Mouse (Mus musculus): ENCODE results near the gene Mamstr. TPM values are rescaled to one million over a fixed set of nuclear protein-coding genes. Genes with fewer than 3 reads are reported as not detected.

The Mamstr gene
- polyA plus RNA-seq, 1 experiment, result not detected

- H3K4me1 ChIP-seq (ENCODE audit: control insufficient read depth, insufficient read depth, low read length), result peaks cover 15% of the 10 kb centered on the region
- H3K27ac ChIP-seq (ENCODE audit: insufficient read depth, low read depth, low read length), result no peak overlapping the region
- H3K4me3 ChIP-seq (ENCODE audit: insufficient read depth, low read depth, low read length), result no peak overlapping the region
- TF ChIP-seq POLR2A (IDR thresholded peaks at IDR 0.05; ENCODE audit: insufficient read depth, low read depth, low read length), result no peak
- no peak for TF ChIP-seq CTCF (IDR thresholded peaks at IDR 0.05; ENCODE audit: insufficient read depth, low read depth, low read length)
- 38% methylated on average over 11 of the region's 11 CpGs for WGBS
These were observed 50.0 kb downstream of the Mamstr start for GRCm38 (mm10) chr7:45689800-45690199.

- TF ChIP-seq POLR2A (IDR thresholded peaks at IDR 0.05; ENCODE audit: insufficient read depth, low read depth, low read length), result no peak
- TF ChIP-seq CTCF (IDR thresholded peaks at IDR 0.05; ENCODE audit: insufficient read depth, low read depth, low read length), result no peak
- no peak overlapping the region for H3K27ac ChIP-seq (ENCODE audit: insufficient read depth, low read depth, low read length)
- no peak overlapping the region for H3K4me3 ChIP-seq (ENCODE audit: insufficient read depth, low read depth, low read length)
- 87% methylated on average over 2 of the region's 2 CpGs for WGBS
- peaks cover 17% of the 10 kb centered on the region for H3K4me1 ChIP-seq (ENCODE audit: control insufficient read depth, insufficient read depth, low read length)
These were observed 52.6 kb downstream of the Mamstr start for GRCm38 (mm10) chr7:45692364-45692763.

- TF ChIP-seq POLR2A (IDR thresholded peaks at IDR 0.05; ENCODE audit: insufficient read depth, low read depth, low read length) (no peak), CTCF (IDR thresholded peaks at IDR 0.05; ENCODE audit: insufficient read depth, low read depth, low read length) (no peak)
- 92% methylated on average over 50 of the region's 50 CpGs for WGBS
These were observed 54.3 kb downstream of the Mamstr start, which contains the start of gene Sec1 for GRCm38 (mm10) chr7:45693921-45694591. Sec1 (minus strand) TSS chr7:45694402.

GRCm38 (mm10) chr7:45695098-45695497 is 55.3 kb downstream of the Mamstr start:
- Histone ChIP-seq H3K4me1 (ENCODE audit: control insufficient read depth, insufficient read depth, low read length) (peaks cover 20% of the 10 kb centered on the region), H3K27ac (ENCODE audit: insufficient read depth, low read depth, low read length) (no peak overlapping the region), H3K4me3 (ENCODE audit: insufficient read depth, low read depth, low read length) (no peak overlapping the region)
- TF ChIP-seq CTCF (IDR thresholded peaks at IDR 0.05; ENCODE audit: insufficient read depth, low read depth, low read length) (no peak), POLR2A (IDR thresholded peaks at IDR 0.05; ENCODE audit: insufficient read depth, low read depth, low read length) (no peak)
- 23% methylated on average over 6 of the region's 6 CpGs for WGBS

More at GRCm38 (mm10) chr7:45693921-45694591, 54.3 kb downstream of the Mamstr start, which contains the start of gene Sec1:
- H3K27ac ChIP-seq (ENCODE audit: insufficient read depth, low read depth, low read length), result no peak within 1 kb of the TSS
- peaks cover 20% of the 10 kb centered on the region for H3K4me1 ChIP-seq (ENCODE audit: control insufficient read depth, insufficient read depth, low read length)
- no peak within 1 kb of the TSS for H3K4me3 ChIP-seq (ENCODE audit: insufficient read depth, low read depth, low read length)

Other genes starting within 250 kb of the Mamstr start
- gene Snrnp70, start 244.2 kb upstream of the Mamstr start, polyA plus RNA-seq (2012; ENCODE audit: insufficient read depth, insufficient read length, low replicate concordance, missing spikeins), result 1,039 and 1,720 TPM in 2 replicates
- not detected in 2 replicates for gene Kcna7, start 234.3 kb upstream of the Mamstr start, polyA plus RNA-seq (2012; ENCODE audit: insufficient read depth, insufficient read length, low replicate concordance, missing spikeins)
- not detected in 2 replicates for gene Ntf5, start 226.3 kb upstream of the Mamstr start, polyA plus RNA-seq (2012; ENCODE audit: insufficient read depth, insufficient read length, low replicate concordance, missing spikeins)
- not detected in 2 replicates for gene Lhb, start 219.2 kb upstream of the Mamstr start, polyA plus RNA-seq (2012; ENCODE audit: insufficient read depth, insufficient read length, low replicate concordance, missing spikeins)
- not detected in 2 replicates for gene Gys1, start 205.1 kb upstream of the Mamstr start, polyA plus RNA-seq (2012; ENCODE audit: insufficient read depth, insufficient read length, low replicate concordance, missing spikeins)
- gene Ruvbl2, start 201.9 kb upstream of the Mamstr start, polyA plus RNA-seq (2012; ENCODE audit: insufficient read depth, insufficient read length, low replicate concordance, missing spikeins), result not detected in 2 replicates
- gene Ftl1, start 180.1 kb upstream of the Mamstr start, polyA plus RNA-seq (2012; ENCODE audit: insufficient read depth, insufficient read length, low replicate concordance, missing spikeins), result 553 and 835 TPM in 2 replicates
- not detected in 2 replicates for gene Bax, start 173.1 kb upstream of the Mamstr start, polyA plus RNA-seq (2012; ENCODE audit: insufficient read depth, insufficient read length, low replicate concordance, missing spikeins)
- gene Tulp2, start 158.1 kb upstream of the Mamstr start, polyA plus RNA-seq (2012; ENCODE audit: insufficient read depth, insufficient read length, low replicate concordance, missing spikeins), result not detected in 2 replicates
- not detected in 2 replicates for gene Gm45808, start 153.2 kb upstream of the Mamstr start, polyA plus RNA-seq (2012; ENCODE audit: insufficient read depth, insufficient read length, low replicate concordance, missing spikeins)
- not detected in 2 replicates for gene Dhdh, start 151.2 kb upstream of the Mamstr start, polyA plus RNA-seq (2012; ENCODE audit: insufficient read depth, insufficient read length, low replicate concordance, missing spikeins)
- not detected in 2 replicates for gene Nucb1, start 129.6 kb upstream of the Mamstr start, polyA plus RNA-seq (2012; ENCODE audit: insufficient read depth, insufficient read length, low replicate concordance, missing spikeins)
- not detected in 2 replicates for gene Ppp1r15a, start 113.7 kb upstream of the Mamstr start, polyA plus RNA-seq (2012; ENCODE audit: insufficient read depth, insufficient read length, low replicate concordance, missing spikeins)
- gene Plekha4, start 113.6 kb upstream of the Mamstr start, polyA plus RNA-seq (2012; ENCODE audit: insufficient read depth, insufficient read length, low replicate concordance, missing spikeins), result not detected in 2 replicates
- not detected in 2 replicates for gene Hsd17b14, start 85.1 kb upstream of the Mamstr start, polyA plus RNA-seq (2012; ENCODE audit: insufficient read depth, insufficient read length, low replicate concordance, missing spikeins)
- not detected in 2 replicates for gene Bcat2, start 69.8 kb upstream of the Mamstr start, polyA plus RNA-seq (2012; ENCODE audit: insufficient read depth, insufficient read length, low replicate concordance, missing spikeins)
- not detected in 2 replicates for gene Fgf21, start 24.5 kb upstream of the Mamstr start, polyA plus RNA-seq (2012; ENCODE audit: insufficient read depth, insufficient read length, low replicate concordance, missing spikeins)
- gene Fut1, start 22.7 kb upstream of the Mamstr start, polyA plus RNA-seq (2012; ENCODE audit: insufficient read depth, insufficient read length, low replicate concordance, missing spikeins), result not detected in 2 replicates
- not detected in 2 replicates for gene Izumo1, start 18.2 kb upstream of the Mamstr start, polyA plus RNA-seq (2012; ENCODE audit: insufficient read depth, insufficient read length, low replicate concordance, missing spikeins)
- gene Rasip1, start 12.5 kb upstream of the Mamstr start, polyA plus RNA-seq (2012; ENCODE audit: insufficient read depth, insufficient read length, low replicate concordance, missing spikeins), result not detected in 2 replicates
- gene Fut2, start 26.4 kb downstream of the Mamstr start, polyA plus RNA-seq (2012; ENCODE audit: insufficient read depth, insufficient read length, low replicate concordance, missing spikeins), result not detected in 2 replicates
- gene Ntn5, start 44.0 kb downstream of the Mamstr start, polyA plus RNA-seq (2012; ENCODE audit: insufficient read depth, insufficient read length, low replicate concordance, missing spikeins), result not detected in 2 replicates
- gene Sec1, start 54.4 kb downstream of the Mamstr start, polyA plus RNA-seq (2012; ENCODE audit: insufficient read depth, insufficient read length, low replicate concordance, missing spikeins), result not detected in 2 replicates
- gene Car11, start 59.9 kb downstream of the Mamstr start, polyA plus RNA-seq (2012; ENCODE audit: insufficient read depth, insufficient read length, low replicate concordance, missing spikeins), result not detected in 2 replicates
- gene Dbp, start 65.1 kb downstream of the Mamstr start, polyA plus RNA-seq (2012; ENCODE audit: insufficient read depth, insufficient read length, low replicate concordance, missing spikeins), result 386 TPM in 1 of 2 replicates, not detected in the other
- gene Rpl18, start 75.5 kb downstream of the Mamstr start, polyA plus RNA-seq (2012; ENCODE audit: insufficient read depth, insufficient read length, low replicate concordance, missing spikeins), result not detected in 2 replicates
- gene Sphk2, start 78.0 kb downstream of the Mamstr start, polyA plus RNA-seq (2012; ENCODE audit: insufficient read depth, insufficient read length, low replicate concordance, missing spikeins), result not detected in 2 replicates
- gene Fam83e, start 81.2 kb downstream of the Mamstr start, polyA plus RNA-seq (2012; ENCODE audit: insufficient read depth, insufficient read length, low replicate concordance, missing spikeins), result not detected in 2 replicates
- gene Spaca4, start 85.8 kb downstream of the Mamstr start, polyA plus RNA-seq (2012; ENCODE audit: insufficient read depth, insufficient read length, low replicate concordance, missing spikeins), result not detected in 2 replicates
- not detected in 2 replicates for gene Lmtk3, start 143.8 kb downstream of the Mamstr start, polyA plus RNA-seq (2012; ENCODE audit: insufficient read depth, insufficient read length, low replicate concordance, missing spikeins)
- not detected in 2 replicates for gene Sult2b1, start 144.7 kb downstream of the Mamstr start, polyA plus RNA-seq (2012; ENCODE audit: insufficient read depth, insufficient read length, low replicate concordance, missing spikeins)
- not detected in 2 replicates for gene Cyth2, start 174.6 kb downstream of the Mamstr start, polyA plus RNA-seq (2012; ENCODE audit: insufficient read depth, insufficient read length, low replicate concordance, missing spikeins)
- not detected in 2 replicates for gene Kcnj14, start 184.8 kb downstream of the Mamstr start, polyA plus RNA-seq (2012; ENCODE audit: insufficient read depth, insufficient read length, low replicate concordance, missing spikeins)
- not detected in 2 replicates for gene Grwd1, start 191.0 kb downstream of the Mamstr start, polyA plus RNA-seq (2012; ENCODE audit: insufficient read depth, insufficient read length, low replicate concordance, missing spikeins)
- not detected in 2 replicates for gene Kdelr1, start 232.8 kb downstream of the Mamstr start, polyA plus RNA-seq (2012; ENCODE audit: insufficient read depth, insufficient read length, low replicate concordance, missing spikeins)
- not detected in 2 replicates for gene Grin2d, start 238.4 kb downstream of the Mamstr start, polyA plus RNA-seq (2012; ENCODE audit: insufficient read depth, insufficient read length, low replicate concordance, missing spikeins)